Mouse (Mus musculus) lung, adult 2 months (tissue): ENCODE measurements around the gene Clrn1.

Source experiments
- CTCF ChIP-seq: fragments of 200-500 bp; IDR thresholded peaks from 2 replicates; pipeline ENCODE4 v1.5.1; 2011; ENCODE audit warnings: mild to moderate bottlenecking, low read length, control low read depth; ENCODE audit not compliant: insufficient read depth
- POLR2A ChIP-seq: fragments of 200-500 bp; IDR thresholded peaks from 2 replicates; pipeline ENCODE4 v1.6.1; 2011; ENCODE audit warnings: low read depth, mild to moderate bottlenecking, control low read depth, low read length, borderline replicate concordance; ENCODE audit errors: extremely low read depth

DNA sequence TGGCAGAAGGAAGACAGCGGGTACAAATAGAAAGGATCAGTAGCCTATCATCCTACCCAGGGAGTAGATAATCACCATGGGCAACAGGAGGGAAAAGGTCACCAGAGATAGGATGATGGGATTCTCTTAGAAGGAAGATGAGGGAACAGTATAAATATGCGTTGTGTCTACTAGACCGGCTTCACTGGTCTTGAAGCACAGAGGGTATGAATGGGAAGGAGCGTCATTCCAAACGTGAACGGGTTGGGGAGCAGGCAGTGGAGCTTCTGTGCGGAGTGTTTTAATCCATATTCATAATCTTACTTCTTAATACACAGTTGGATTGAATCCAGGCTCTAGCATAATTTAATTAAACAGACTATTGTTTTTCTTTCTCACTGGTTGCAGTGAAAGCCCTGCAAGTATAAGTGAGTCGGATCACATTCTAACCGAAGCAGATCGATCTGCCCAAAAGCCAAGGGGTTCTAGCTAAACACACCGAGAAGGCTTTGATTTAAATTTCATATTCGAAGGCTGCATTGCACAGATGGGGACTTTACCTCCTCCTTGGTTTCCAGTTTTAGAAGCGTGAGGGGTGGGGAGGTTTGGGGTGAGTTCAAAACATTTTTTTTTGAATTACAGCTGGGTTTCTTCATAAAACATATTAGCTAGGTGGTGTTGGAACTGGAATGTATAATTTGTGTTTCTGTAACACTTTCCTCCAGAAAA lies 17.1 kb upstream of the Clrn1 start:
- TF ChIP-seq CTCF = no peak
- no peak for TF ChIP-seq POLR2A
